Mouse (Mus musculus): ENCODE data around the gene Plxna2. TPM values are rescaled to one million over a fixed set of nuclear protein-coding genes. Genes with fewer than 3 reads are reported as not detected.

The Plxna2 gene
- polyA plus RNA-seq, 1 experiment from 2014 or later: 4.5 TPM

- no peaks in the 10 kb centered on the region for H3K36me3 ChIP-seq (ENCODE audit: insufficient read depth, low read length)
These were observed 17.4 kb downstream of the Plxna2 start for GRCm38 (mm10) chr1:194635411-194635810.

GRCm38 (mm10) chr1:194635942-194636341 is 17.9 kb downstream of the Plxna2 start:
- H3K9me3 ChIP-seq (ENCODE audit: low read length): no peaks in the 10 kb centered on the region
- H3K36me3 ChIP-seq (ENCODE audit: insufficient read depth, low read length): no peaks in the 10 kb centered on the region
- H3K4me1 ChIP-seq (ENCODE audit: insufficient read depth, low read depth, low read length): peaks cover 4% of the 10 kb centered on the region; the same call in 1 of the 2 replicates
- no peak overlapping the region for H3K27ac ChIP-seq (ENCODE audit: low read length)
- 0 out of 2 replicates have a peak overlapping the region, but pooled peaks have one; percentile 5 for H3K9ac ChIP-seq (replicated peaks; ENCODE audit: low read depth)
- TF ChIP-seq EP300 (IDR thresholded peaks at IDR 0.05) (no peak), CTCF (IDR thresholded peaks at IDR 0.05) (no peak)
- no peaks in the 10 kb centered on the region for H3K27me3 ChIP-seq (replicated peaks; ENCODE audit: insufficient read depth, low read length)
- DNase-seq (ENCODE audit: low spot score) (no peak), ATAC-seq (no peak)
- WGBS: 45% methylated on average over 3 of the region's 3 CpGs
- H3K4me2 ChIP-seq (replicated peaks; ENCODE audit: low read depth, low read length): no peak overlapping the region
- no peak overlapping the region for H3K4me3 ChIP-seq (ENCODE audit: low read depth, low read length)

More at GRCm38 (mm10) chr1:194635411-194635810, 17.4 kb downstream of the Plxna2 start:
- Histone ChIP-seq H3K4me3 (ENCODE audit: low read depth, low read length) (no peak overlapping the region), H3K9me3 (ENCODE audit: low read length) (no peaks in the 10 kb centered on the region), H3K4me2 (replicated peaks; ENCODE audit: low read depth, low read length) (no peak overlapping the region), H3K4me1 (ENCODE audit: insufficient read depth, low read depth, low read length) (no peaks in the 10 kb centered on the region; the same call in 1 of the 2 replicates), H3K27ac (ENCODE audit: low read length) (no peak overlapping the region), H3K9ac (replicated peaks; ENCODE audit: low read depth) (0 out of 2 replicates have a peak overlapping the region, but pooled peaks have one; percentile 5), H3K27me3 (replicated peaks; ENCODE audit: insufficient read depth, low read length) (no peaks in the 10 kb centered on the region)
- 26% methylated on average over 1 of the region's 1 CpGs for WGBS
- TF ChIP-seq EP300 (IDR thresholded peaks at IDR 0.05): no peak
- TF ChIP-seq CTCF (IDR thresholded peaks at IDR 0.05): no peak
- no peak for DNase-seq (ENCODE audit: low spot score)
- ATAC-seq: no peak

- TF ChIP-seq EP300 (IDR thresholded peaks at IDR 0.05) (no peak), CTCF (IDR thresholded peaks at IDR 0.05) (no peak)
- H3K9ac ChIP-seq (replicated peaks; ENCODE audit: low read depth): no peak overlapping the region
- H3K27me3 ChIP-seq (replicated peaks; ENCODE audit: insufficient read depth, low read length): no peaks in the 10 kb centered on the region
- H3K4me1 ChIP-seq (ENCODE audit: insufficient read depth, low read depth, low read length): peaks cover 20% of the 10 kb centered on the region; the same call in 1 of the 2 replicates
- no peaks in the 10 kb centered on the region for H3K9me3 ChIP-seq (ENCODE audit: low read length)
- 40% methylated on average over 5 of the region's 5 CpGs for WGBS
- no peaks in the 10 kb centered on the region for H3K36me3 ChIP-seq (ENCODE audit: insufficient read depth, low read length)
- no peak overlapping the region for H3K4me2 ChIP-seq (replicated peaks; ENCODE audit: low read depth, low read length)
- H3K4me3 ChIP-seq (ENCODE audit: low read depth, low read length): no peak overlapping the region
- no peak for ATAC-seq
- H3K27ac ChIP-seq (ENCODE audit: low read length): no peak overlapping the region
- no peak for DNase-seq (ENCODE audit: low spot score)
These were observed 19.6 kb downstream of the Plxna2 start for GRCm38 (mm10) chr1:194637391-194638304.

GRCm38 (mm10) chr1:194641601-194642301 is 23.7 kb downstream of the Plxna2 start:
- Histone ChIP-seq H3K4me1 (ENCODE audit: insufficient read depth, low read depth, low read length) (peaks cover 20% of the 10 kb centered on the region; the same call in 1 of the 2 replicates), H3K9ac (replicated peaks; ENCODE audit: low read depth) (no peak overlapping the region), H3K27me3 (replicated peaks; ENCODE audit: insufficient read depth, low read length) (no peaks in the 10 kb centered on the region), H3K4me3 (ENCODE audit: low read depth, low read length) (no peak overlapping the region), H3K4me2 (replicated peaks; ENCODE audit: low read depth, low read length) (no peak overlapping the region), H3K36me3 (ENCODE audit: insufficient read depth, low read length) (peaks cover 9% of the 10 kb centered on the region; the same call in 1 of the 2 replicates), H3K27ac (ENCODE audit: low read length) (peak overlapping the region; percentile 79), H3K9me3 (ENCODE audit: low read length) (no peaks in the 10 kb centered on the region)
- ATAC-seq (peak; percentile 81), DNase-seq (ENCODE audit: low spot score) (peak; percentile 43)
- TF ChIP-seq EP300 (IDR thresholded peaks at IDR 0.05) (peak; percentile 21; the same call in 1 of the 2 replicates), CTCF (IDR thresholded peaks at IDR 0.05) (no peak)
- WGBS: 18% methylated on average over 5 of the region's 5 CpGs

GRCm38 (mm10) chr1:194642302-194642787 is 24.3 kb downstream of the Plxna2 start:
- H3K27me3 ChIP-seq (replicated peaks; ENCODE audit: insufficient read depth, low read length): no peaks in the 10 kb centered on the region
- no peak overlapping the region for H3K4me2 ChIP-seq (replicated peaks; ENCODE audit: low read depth, low read length)
- H3K36me3 ChIP-seq (ENCODE audit: insufficient read depth, low read length): peaks cover 9% of the 10 kb centered on the region; the same call in 1 of the 2 replicates
- no peak overlapping the region for H3K9ac ChIP-seq (replicated peaks; ENCODE audit: low read depth)
- H3K27ac ChIP-seq (ENCODE audit: low read length): peak overlapping the region; percentile 79
- TF ChIP-seq EP300 (IDR thresholded peaks at IDR 0.05) (no peak), CTCF (IDR thresholded peaks at IDR 0.05) (no peak)
- peak; percentile 58 for ATAC-seq
- peaks cover 20% of the 10 kb centered on the region; the same call in 1 of the 2 replicates for H3K4me1 ChIP-seq (ENCODE audit: insufficient read depth, low read depth, low read length)
- WGBS: 14% methylated on average over 1 of the region's 1 CpGs
- no peaks in the 10 kb centered on the region for H3K9me3 ChIP-seq (ENCODE audit: low read length)
- DNase-seq (ENCODE audit: low spot score): peak; percentile 39
- H3K4me3 ChIP-seq (ENCODE audit: low read depth, low read length): no peak overlapping the region

GRCm38 (mm10) chr1:194643930-194644329 is 25.9 kb downstream of the Plxna2 start:
- Histone ChIP-seq H3K4me1 (ENCODE audit: insufficient read depth, low read depth, low read length) (peaks cover 20% of the 10 kb centered on the region; the same call in 1 of the 2 replicates), H3K9me3 (ENCODE audit: low read length) (no peaks in the 10 kb centered on the region), H3K36me3 (ENCODE audit: insufficient read depth, low read length) (peaks cover 9% of the 10 kb centered on the region; the same call in 1 of the 2 replicates), H3K9ac (replicated peaks; ENCODE audit: low read depth) (no peak overlapping the region), H3K27me3 (replicated peaks; ENCODE audit: insufficient read depth, low read length) (no peaks in the 10 kb centered on the region), H3K4me2 (replicated peaks; ENCODE audit: low read depth, low read length) (no peak overlapping the region), H3K27ac (ENCODE audit: low read length) (no peak overlapping the region), H3K4me3 (ENCODE audit: low read depth, low read length) (no peak overlapping the region)
- no peak for ATAC-seq
- 71% methylated on average over 6 of the region's 6 CpGs for WGBS
- no peak for DNase-seq (ENCODE audit: low spot score)
- TF ChIP-seq EP300 (IDR thresholded peaks at IDR 0.05) (no peak), CTCF (IDR thresholded peaks at IDR 0.05) (no peak)
